Mouse (Mus musculus): ENCODE results near the gene Il27ra.

Gene Il27ra

DNA sequence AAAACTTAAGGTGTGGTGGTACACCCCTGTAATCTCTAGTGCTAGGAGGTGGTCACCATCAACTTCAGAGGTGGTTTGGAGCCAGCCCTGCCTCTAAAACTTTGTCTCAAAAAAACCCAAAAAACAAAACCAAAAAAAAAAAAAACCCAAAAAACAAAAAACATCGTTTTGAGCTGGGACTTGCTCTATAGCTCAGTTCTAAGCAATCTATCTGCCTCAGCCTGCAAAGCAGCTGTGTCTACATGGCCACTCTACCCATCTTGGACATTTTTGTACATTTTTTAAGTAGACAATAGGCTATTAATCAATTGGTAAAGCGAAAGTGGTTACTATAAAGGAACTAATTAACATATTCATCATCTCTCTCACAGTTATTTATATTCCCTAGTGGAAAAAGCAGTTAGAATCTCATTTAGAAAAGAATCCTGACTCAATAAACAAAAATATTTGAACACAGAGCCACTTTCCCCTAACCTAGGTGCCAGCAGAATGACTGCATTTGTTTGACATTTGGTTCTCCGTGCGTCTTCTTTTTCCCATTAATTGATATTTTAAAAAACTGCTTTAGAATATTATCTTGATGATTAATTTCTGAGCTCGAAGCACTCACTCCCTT, 23.2 kb upstream of the Il27ra start:
- no peak for DNase-seq

DNA sequence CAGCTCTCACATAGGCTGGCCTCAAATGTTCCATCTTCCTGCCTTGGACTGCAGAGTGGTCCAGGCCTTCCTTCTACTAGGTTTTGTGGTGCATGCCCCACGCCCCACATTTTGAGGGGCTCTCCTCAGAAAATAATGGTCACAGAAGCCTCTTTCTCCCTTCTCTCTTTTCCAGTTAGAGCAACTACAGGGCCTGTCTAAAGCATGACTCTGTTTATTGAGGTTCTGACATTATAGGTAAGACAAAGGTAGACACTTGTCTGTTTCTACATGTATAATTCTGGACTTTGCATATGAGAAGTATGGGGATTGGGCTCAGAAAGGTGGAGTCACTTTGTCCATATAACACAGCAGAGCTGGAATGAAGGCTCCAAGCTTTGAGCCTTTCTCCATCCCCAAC, 22.6 kb upstream of the Il27ra start, which contains the start of gene Gm10643:
TSS of gene Gm10643 (minus strand) at position 101 of the 400 bp plus-strand sequence.
- DNase-seq, result no peak

DNA sequence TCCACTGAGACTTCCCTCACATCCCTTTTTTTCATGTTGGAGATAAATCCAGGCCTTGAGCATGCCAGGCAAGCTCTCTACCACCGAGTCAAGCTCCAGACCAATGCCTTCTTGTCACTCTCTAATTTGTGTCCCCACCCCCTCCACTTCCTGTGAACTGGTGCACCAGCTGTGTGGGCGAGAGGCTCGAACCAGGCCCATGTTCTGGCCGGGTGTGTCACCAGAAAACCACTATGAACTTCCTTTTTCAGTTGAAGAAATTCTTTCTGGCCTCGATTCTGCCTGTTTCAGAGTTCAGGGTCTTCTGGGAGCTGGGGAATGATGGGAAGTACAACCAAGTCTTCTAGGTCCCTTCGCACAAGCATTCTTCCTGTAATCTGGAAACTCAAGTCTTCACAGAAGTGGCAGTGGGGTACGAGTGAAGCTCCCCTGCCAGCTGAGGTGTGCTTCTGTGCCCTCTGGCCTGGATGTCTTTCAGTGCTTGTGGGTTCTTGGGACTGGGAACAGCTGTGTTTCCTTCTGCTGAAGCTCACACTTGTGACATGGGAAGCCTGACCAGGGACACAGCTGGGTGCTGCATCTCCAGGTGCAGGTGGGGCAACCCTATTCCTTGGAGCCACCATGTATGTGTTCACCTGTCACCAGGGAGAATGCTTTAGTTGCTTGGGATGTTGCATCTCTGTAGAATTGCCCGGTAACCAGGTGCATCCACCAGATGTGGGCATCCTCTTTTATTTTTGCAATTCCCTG, 21.6 kb upstream of the Il27ra start:
- peak; percentile 51 to 59 for DNase-seq

DNA sequence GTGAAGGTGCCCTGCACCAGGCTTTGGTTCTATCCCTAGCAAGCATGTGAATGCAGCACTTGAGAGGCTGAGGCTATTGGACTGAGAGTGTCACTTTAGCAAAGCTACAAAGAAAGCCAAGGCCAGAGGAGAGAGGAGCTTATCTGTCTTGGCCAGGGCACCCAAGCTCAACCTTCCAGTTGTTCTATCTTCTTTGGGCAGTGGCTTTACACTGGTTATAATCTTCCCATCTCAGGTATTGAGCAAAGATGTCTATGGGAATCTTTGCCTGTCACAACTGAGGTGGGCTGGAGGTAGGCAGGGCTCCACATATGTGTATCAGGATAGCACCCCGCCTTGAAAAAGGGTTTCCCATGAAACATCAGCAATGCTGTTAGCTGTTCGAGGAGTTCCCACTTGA, 17.9 kb upstream of the Il27ra start:
- no peak for DNase-seq

DNA sequence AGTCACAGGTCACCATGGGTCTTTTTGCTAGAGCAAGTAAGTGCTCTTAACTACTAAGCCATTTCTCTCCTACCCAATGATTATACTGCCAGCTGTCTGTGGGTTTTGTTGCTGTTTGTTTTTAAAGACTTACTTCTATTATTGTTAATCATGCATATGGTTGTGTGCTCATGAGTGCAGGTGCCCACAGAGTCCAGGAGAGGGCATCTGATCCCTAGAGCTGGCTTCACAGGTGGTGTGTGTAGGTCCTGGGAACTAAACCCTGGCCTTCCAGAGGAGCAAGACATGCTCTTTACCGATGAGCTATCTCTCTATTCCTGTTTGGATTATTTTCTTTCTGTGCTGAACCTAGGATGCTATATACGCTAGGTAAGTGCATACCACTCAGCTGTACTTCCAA, 16.8 kb upstream of the Il27ra start:
- no peak for DNase-seq

DNA sequence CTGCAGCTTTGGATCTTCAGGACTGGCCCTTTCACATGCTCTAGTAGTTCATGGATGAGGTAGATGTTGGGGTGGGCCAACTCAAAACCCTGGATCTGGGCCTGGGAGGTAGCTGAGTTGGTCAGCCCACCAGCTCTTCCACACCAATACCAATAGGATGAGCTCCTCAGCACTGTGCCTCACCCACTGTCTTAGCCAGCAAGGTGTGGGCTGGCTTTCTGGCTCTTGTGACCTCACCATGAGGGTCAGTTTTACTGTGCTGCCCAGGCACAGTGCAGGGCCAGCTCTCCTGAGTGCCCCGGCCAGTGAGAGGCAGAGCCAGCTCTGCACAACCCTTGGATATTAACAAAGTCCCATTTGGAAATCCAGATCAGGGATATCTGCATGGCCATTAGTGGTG, 15.4 kb upstream of the Il27ra start:
- no peak for DNase-seq

DNA sequence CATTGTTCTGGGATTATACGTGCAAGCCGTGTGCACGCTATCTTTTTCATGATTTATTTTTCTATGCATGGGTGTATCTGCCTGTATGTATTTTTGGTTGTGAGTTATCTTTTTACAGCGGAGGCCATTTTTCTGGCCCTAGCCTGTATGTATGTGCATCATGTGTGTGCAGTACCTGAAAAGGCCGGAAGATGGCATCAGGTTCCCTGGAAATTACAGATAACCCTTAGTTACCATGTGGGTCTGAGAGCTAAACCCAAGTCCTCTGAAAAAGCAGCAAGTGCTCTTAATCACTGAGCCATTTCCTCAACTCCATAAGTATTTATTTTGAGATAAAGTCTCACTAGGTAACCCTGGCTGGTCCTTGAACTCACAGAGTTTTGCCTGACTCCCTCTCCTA, 10.8 kb upstream of the Il27ra start:
- no peak for DNase-seq

DNA sequence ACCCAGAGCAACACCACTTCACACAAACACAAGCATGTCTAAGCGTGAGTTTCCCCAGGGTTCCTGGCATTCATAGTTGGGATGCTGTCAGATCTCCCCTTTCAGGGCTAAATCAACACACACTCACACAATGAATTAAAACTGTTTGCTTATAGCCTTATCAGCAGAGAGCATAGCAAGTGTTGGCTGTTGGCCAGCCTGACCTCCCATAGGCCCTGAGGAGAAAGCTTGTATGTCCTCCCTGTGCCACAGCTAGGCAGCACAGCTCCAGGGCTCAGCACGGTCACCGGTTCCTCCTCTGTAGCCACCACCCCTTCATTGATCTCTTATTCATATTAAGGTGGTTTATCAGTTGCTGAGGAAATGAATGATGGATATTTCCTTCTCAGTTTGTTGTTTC, 10.4 kb upstream of the Il27ra start:
- DNase-seq, result no peak

DNA sequence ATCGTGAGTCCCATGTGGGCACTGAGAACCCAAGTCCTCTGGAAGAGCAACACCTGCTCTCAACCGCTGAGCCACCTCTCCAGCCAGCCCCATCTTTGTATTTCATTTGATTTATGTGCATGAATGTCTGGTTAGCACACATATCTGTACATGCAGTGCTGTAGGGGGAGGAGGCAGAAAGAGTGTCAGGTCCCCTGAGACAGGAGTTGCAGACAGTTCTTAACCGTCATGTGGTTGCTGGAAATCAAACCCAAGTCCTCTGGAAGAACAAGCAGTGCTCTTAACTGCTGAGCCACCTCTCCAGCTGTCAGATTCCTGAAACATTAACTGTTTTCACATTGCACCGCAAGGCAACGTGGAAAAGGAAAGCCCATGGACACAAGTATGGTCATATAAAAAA, 5.8 kb upstream of the Il27ra start:
- DNase-seq, result no peak

DNA sequence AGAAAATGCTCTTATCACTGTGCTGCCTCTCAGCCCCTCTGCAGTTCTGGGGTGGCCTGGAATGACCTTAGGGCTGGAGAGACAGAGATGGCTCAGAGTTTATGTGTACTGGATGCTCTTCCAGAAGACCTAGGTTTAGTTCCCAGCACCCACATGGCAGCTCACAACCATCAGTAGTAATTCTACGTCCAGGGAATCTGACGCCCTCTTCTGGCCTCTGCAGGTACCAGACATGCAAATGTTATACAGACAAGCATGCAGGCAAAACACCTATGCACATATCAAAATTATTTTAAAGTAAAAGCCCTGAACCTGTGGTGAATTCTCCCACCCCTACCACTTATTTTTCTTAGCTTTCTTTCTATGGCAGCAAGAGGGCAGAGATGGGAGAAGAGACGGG, 4.1 kb upstream of the Il27ra start:
- DNase-seq, result no peak

DNA sequence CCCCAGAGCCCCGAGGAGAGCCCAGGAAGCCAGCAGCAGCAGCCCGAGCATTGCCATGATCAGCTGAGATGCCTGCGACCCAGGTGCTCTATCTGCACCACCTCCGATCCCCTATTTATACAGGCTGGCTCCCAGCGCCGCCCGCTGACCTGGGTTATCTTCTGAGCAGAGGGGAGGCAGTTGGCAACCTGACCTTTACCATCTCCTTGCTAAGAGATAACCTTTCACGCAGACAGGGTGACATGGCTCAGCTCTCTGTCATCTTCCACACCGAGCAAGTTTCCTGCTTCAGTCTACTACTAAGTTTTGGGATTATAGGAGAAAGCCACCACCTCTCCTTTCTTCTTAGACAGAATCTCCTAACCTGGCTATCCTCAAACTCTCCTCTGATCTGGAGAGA, 2.5 kb upstream of the Il27ra start, which contains the start of gene Rln3:
TSS of gene Rln3 (minus strand) at position 101 of the 400 bp plus-strand sequence.
- no peak for DNase-seq

DNA sequence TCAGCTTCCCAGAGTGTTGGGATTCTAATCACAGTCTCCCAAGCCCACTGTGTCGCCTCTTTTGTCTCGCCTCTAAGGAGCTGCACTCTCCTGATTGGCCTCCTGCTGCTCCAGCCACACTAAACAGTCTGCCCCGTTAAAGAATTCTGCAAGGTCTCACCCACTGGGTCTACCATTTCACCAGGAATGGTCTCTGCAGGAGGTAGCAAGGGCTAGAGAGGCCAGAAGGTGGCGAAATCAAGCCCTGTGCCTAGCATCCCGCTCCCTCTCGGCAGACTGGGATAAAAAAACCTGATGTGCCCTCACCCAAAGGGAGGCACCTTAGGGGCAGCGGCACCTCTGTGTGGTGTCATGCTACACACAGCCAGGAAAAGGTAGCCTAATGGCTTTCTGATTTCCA, 1.7 kb upstream of the Il27ra start:
- DNase-seq, result no peak

DNA sequence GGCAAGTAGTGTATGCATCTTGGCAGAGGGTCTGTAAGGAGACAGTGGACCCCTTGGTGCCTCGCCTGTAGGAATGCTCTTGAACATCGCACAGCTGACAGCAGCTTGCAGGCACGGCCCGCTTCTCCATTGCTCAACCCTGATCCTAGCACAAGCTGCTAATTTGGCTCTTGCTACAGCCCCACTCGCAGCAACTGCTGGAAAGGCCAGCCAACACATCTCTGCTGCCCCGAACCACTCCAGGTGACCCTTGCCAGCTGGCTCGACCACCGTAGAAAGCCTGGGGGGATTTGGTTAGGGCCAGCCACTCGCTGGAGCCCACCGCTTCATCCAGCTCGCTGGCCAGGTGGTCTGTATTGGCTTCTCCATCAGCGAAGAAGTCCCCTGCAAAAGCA, 556 bp upstream of the Il27ra start:
- no peak for DNase-seq

DNA sequence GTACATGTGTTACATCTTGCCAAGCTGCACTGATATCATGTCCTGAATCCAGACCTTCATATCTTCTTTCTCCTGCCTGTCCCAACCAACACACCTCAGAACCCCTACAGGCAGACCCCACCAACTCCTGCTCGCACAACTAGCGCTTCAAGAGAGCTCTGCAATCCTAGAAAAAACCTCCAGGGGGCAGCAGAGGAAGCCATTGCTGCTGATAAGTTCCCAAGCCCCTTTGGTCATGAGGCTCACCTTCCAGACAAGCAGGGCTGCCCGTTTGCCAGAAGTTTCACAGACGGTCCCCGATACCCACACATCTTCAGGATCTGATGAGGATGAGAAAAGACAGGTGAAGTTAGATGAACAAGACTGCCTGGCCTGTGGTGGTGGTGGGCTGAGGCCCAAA, 3.3 kb downstream of the Il27ra start:
- peak; percentile 60 to 71 for DNase-seq

DNA sequence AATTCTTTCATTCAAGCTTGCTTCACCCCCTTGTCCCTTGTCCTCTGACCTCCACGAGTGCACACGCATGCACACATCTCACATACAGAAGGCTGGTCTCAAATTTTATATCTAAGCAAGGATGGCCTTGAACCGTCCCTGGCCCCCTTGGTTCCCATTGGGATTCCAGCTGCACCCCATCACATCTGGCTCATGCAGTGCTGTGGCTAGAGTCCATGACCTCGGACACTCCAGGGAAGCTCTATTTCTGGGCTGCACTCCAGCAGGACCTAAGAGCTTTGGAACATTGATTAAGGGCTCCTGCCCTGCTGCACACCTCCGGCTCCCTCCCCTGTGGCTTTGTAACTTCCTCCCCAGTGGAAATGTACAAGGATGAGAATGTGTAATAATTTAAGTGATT, 4.4 kb downstream of the Il27ra start:
- no peak for DNase-seq

DNA sequence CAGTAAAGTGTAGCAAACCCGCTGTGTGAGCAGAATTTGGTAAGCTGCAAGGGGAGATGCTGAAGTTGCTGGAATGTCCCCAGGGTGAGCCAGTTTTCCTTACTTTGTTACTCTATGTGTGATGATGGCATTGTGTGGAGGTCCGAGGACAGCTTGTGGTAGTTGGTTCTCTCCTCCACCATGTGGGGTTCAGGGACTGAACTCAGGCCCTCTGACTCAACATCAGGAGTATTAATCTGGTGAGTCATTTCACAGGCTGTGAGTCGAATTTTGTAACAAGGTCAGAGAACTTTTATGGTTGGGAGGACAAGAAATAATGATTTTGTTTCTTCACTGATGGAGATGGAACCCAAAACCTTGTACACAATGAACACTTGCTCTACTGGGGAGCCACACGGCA, 9.6 kb downstream of the Il27ra start:
- DNase-seq, result no peak

DNA sequence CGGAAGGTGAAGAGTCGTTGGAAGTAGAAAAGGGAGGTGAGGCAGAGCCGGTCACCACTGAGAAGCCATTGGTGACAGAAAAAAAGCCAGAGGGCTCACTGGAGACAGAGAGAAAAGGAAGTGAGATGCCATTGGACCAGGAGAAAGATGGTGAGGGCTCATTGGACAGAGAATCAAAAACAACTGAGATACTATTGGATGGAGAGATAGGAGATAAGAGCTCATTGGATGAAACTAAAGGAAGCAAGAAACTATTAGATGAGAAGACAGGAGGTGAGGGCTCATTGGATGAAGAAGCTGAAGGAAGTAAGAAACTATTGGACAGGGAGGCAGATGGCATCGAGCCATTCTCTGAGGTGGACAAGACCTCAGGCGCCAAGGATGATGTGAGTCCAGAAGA, 13.1 kb downstream of the Il27ra start:
- DNase-seq, result no peak

DNA sequence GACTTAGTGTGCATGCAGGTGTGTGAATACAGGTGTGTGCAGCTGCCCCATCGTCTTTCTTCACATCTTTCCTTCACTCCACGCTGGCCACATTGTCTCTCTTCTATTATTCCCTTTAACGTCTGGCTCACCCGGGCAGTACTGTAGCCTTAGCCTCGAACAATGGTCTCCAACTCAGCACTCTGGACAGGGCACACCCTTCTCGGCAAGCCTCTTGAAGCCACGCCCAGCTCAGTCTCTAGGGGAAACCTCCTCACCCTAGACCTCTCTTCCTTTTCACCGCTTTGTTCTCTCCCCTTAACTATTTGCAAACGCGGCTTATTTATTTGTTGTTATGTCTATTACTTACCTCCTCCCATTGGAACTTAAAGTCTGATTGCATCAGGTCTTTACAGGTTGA, 14.9 kb downstream of the Il27ra start:
- DNase-seq, result no peak

DNA sequence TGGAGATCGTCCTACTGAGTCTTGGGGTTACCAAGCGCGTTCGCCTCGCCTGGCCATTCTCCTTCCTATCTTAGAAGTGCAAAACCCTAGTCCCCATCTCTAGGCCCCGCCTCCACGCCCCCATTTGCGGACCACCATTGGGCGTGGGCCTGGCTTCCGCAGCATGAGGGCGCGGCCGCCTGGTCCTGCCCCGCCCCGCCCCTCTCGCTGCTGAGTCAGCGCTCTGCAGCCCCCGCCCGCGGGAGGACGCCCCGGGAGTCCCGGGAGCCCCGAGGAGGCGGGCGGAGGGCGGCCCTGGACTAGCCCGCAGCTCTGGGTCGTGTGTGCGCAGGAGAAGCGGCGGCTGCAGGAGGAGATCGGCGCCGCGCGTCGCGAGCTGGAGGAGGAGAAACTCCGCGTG, 16.5 kb downstream of the Il27ra start:
- no peak for DNase-seq

DNA sequence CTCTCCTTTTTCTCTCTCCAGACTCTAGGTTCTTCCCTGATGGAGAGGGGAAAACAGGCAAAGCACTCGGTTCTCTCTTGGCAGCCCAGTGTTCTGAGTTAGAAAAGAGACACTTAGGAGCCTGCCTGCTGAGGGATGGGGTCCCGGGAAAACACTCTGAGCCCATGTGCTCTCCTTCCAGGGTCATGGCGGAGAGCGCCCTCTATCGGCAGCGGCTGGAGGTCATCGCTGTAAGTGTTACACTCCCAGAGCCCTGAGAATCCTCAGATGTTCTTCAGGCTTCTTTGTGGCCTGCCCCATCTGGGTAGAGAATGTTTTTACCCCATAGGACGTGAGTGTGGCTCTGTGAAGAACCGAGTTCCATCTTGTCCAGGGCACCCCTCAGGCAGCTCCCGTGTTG, 18.2 kb downstream of the Il27ra start:
- DNase-seq, result no peak

DNA sequence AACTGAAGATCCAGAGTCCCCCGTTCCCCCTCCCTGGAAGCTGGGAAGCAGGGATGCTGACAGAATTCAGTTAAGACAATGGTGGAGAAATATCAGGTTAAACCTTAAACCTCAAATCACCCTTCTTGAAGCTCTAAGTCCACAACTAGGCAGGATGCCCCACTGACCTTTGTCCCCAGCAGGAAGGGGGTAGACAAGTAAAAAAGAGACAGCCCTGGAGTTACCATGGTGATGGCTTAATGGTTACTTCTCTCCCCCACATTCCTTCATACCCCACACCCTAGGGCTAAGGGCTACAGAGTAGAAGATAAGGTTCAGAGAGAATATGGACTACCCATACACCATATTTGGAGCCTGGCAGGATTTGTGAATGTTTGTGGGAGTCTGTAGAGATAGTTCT, 18.8 kb downstream of the Il27ra start:
- no peak for DNase-seq

DNA sequence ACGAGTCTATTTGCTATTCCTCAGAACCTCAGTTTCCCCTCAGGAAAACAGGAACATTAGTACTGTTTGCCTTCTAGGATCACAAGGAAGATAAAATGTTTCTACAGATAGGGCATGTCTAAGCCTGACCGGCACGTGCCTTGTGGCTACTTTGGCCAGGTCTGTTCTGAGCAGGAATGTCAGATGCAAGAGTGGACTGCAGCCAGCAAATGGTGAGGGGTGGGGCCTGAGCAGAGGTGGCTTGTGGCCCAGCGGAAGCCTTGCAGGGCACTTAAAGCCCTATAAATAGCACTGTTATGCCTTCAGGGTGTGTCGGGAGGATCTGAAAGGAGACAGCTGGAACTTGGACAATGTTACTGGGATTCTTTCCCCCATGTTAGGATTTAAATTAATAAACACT, 19.3 kb downstream of the Il27ra start:
- DNase-seq, result peak; percentile 86 to 90

DNA sequence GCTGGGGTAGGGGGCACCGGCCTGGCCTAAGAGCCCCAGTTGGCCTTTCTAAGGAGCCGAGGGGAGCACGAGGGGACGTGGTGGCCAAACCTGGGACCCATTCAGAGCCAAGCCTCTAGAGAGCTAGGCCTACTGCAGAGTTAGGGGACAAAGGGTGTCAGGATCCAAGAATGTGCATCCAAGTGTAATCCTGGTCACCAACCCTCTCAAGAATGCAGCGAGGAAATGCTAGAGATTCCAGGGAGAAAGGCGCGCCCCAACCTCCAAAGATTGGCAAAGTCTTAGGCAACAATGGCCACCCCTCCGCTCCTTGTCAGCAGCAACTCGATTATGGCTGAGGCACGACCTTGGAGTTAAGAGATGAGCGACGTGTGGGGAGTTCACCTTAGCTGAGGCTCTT, 20.8 kb downstream of the Il27ra start:
- no peak for DNase-seq

DNA sequence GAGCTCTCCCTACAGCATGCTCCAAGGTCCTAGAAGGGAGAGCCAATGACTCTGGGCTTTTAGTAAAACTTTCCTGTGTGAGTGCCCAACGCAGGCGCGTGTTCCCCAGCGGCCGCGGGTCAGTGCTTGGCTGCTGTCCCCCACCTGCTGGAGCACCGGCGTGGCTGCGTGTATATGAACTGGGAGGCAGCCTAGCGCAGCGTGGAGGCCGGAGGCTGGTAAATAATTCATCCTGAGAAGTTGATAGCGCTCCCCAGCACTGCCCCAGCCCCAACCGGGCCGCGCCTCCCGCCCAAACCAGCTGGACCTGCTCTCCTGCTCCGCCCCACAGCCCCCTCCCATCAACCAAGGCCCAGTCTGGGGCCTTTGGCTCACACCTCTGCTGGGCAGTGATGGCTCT, 21.3 kb downstream of the Il27ra start, which contains the start of gene Palm3:
TSS of gene Palm3 (plus strand) at position 376 of the 400 bp plus-strand sequence.
- no peak for DNase-seq

DNA sequence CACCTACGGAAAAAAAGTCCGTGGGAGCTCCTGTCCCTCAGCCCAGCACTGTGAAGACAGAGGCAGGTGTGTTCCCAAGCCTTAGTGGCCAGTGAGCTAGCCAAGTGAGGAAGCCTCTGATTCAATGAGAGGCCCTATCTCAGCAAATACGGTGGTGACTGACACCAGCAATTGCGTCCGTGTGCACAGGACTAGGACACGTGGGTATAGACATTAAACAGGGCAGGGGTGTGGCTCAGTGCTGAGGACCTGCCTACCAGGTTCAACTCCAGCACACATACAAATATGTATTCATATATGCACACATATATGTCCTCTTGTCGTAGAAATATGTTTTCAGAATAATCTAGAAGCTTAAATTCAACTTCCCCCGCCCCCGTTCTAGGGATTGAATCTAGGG, 22.7 kb downstream of the Il27ra start:
- no peak for DNase-seq

All from lung, adult 18-20 months (tissue).